22 mouse cellular contexts compared by ENCODE assay signal in the genomic region with DNA sequence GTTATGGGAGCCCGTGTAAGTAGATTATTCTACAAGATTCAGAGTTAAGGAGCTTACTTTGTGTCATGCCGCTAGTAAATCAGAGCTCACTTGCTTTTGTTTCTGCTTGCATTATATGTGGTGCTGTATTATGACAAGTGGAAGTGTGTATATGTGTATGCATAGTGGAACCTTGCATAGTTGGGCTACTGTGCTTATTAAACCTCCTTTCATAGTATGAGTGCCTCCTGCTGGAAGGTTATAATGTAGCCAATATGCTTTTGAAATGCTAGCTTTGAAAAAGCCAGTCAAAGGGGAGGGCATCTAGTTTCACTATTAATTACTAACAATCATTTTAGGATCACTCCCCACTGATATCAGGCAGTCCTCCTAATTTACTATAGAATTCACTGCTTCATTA.
A peak's percentile ranks its signal among the peaks of the same experiment; 100 is the strongest.
DNase-seq lines count a peak whose midpoint lies in the region; ATAC-seq and TF ChIP-seq lines count a peak whose summit lies in the region.
"Had no signal": no experiment of that assay in that cellular context is flagged by ENCODE, and none has a peak within 500 bp of the region (broad histone marks: within the 10 kb centered on the region; RNA-seq: fewer than 3 reads in every experiment).

No protein-coding gene starts in this region.

- H3K9me3 ChIP-seq in heart, postnatal 0 days (replicated peaks; ENCODE audit: control insufficient read depth, low read length): no peaks in the 10 kb centered on the region
- no peaks in the 10 kb centered on the region for H3K9me3 ChIP-seq in heart, embryonic 10.5 days
- H3K9me3 ChIP-seq in midbrain, postnatal 0 days (ENCODE audit: low read length): no peaks in the 10 kb centered on the region
- H3K9me3 ChIP-seq in midbrain, embryonic 14.5 days (ENCODE audit: control insufficient read depth, low read length): no peaks in the 10 kb centered on the region
- H3K9me3 ChIP-seq: embryonic facial prominence, embryonic 13.5 days; hindbrain, embryonic 15.5 days; megakaryocyte, embryonic 14.5 days; neural tube, embryonic 12.5 days had no signal

- no peak overlapping the region for H3K27ac ChIP-seq in heart, postnatal 0 days (ENCODE audit: low read depth)
- no peak overlapping the region for H3K27ac ChIP-seq in heart, embryonic 10.5 days
- no peak overlapping the region for H3K27ac ChIP-seq in midbrain, postnatal 0 days (ENCODE audit: low read depth, low read length)
- no peak overlapping the region for H3K27ac ChIP-seq in midbrain, embryonic 14.5 days (replicated peaks; ENCODE audit: low read depth, low read length)
- H3K27ac ChIP-seq: embryonic facial prominence, embryonic 13.5 days; hindbrain, embryonic 15.5 days; neural tube, embryonic 12.5 days had no signal

- 84% methylated on average over 2 of the region's 2 CpGs for WGBS in heart, postnatal 0 days
- 93% methylated on average over 2 of the region's 2 CpGs for WGBS in heart, embryonic 10.5 days
- 70% methylated on average over 2 of the region's 2 CpGs for WGBS in midbrain, postnatal 0 days
- WGBS in midbrain, embryonic 14.5 days: 79% methylated on average over 2 of the region's 2 CpGs

- ATAC-seq in heart, postnatal 0 days (ENCODE audit: insufficient read depth, low read depth): no peak
- no peak for ATAC-seq in midbrain, postnatal 0 days (ENCODE audit: low FRiP score)
- no peak for ATAC-seq in midbrain, embryonic 14.5 days (ENCODE audit: low FRiP score, low TSS enrichment)
- ATAC-seq: forebrain, postnatal 0 days had no signal

- peaks cover 3% of the 10 kb centered on the region; the same call in 1 of the 2 replicates for H3K4me1 ChIP-seq in heart, postnatal 0 days (ENCODE audit: control insufficient read depth, insufficient read depth)
- peaks cover 15% of the 10 kb centered on the region for H3K4me1 ChIP-seq in heart, embryonic 10.5 days
- no peaks in the 10 kb centered on the region for H3K4me1 ChIP-seq in midbrain, postnatal 0 days (ENCODE audit: insufficient read depth, low read length)
- peaks cover 3% of the 10 kb centered on the region; the same call in 1 of the 2 replicates for H3K4me1 ChIP-seq in midbrain, embryonic 14.5 days (ENCODE audit: control insufficient read depth, insufficient read depth, low read length)

- peak; percentile 41 for TF ChIP-seq CTCF in heart, postnatal 0 days (IDR thresholded peaks at IDR 0.05; ENCODE audit: low read depth)
- TF ChIP-seq CTCF in midbrain, postnatal 0 days (IDR thresholded peaks at IDR 0.05): peak; percentile 17; the same call in 1 of the 2 replicates

- no peaks in the 10 kb centered on the region for H3K27me3 ChIP-seq in heart, postnatal 0 days (ENCODE audit: control insufficient read depth, insufficient read depth, low read length)
- H3K27me3 ChIP-seq in heart, embryonic 10.5 days (ENCODE audit: insufficient read depth, poor library complexity, severe bottlenecking): no peaks in the 10 kb centered on the region
- H3K27me3 ChIP-seq in midbrain, postnatal 0 days (ENCODE audit: insufficient read depth, low read length): no peaks in the 10 kb centered on the region
- no peaks in the 10 kb centered on the region for H3K27me3 ChIP-seq in midbrain, embryonic 14.5 days (ENCODE audit: control insufficient read depth, insufficient read depth, low read length)
- H3K27me3 ChIP-seq: embryonic facial prominence, embryonic 13.5 days; hindbrain, embryonic 15.5 days; megakaryocyte, embryonic 14.5 days; neural tube, embryonic 12.5 days had no signal

- no peak overlapping the region for H3K4me2 ChIP-seq in heart, postnatal 0 days (ENCODE audit: low read depth, low read length)
- H3K4me2 ChIP-seq in midbrain, postnatal 0 days (ENCODE audit: low read depth, low read length, poor library complexity, severe bottlenecking): no peak overlapping the region
- no peak overlapping the region for H3K4me2 ChIP-seq in midbrain, embryonic 14.5 days (ENCODE audit: low read length)
- H3K4me2 ChIP-seq: embryonic facial prominence, embryonic 13.5 days; hindbrain, embryonic 15.5 days; liver, embryonic 11.5 days; lung, embryonic 14.5 days; neural tube, embryonic 12.5 days had no signal

- DNase-seq in heart, postnatal 0 days (ENCODE audit: low spot score): no peak
- DNase-seq in heart, embryonic 10.5 days (ENCODE audit: low spot score): no peak
- no peak for DNase-seq in midbrain, postnatal 0 days (ENCODE audit: low spot score)
- no peak for DNase-seq in midbrain, embryonic 14.5 days
- DNase-seq in induced T-regulatory cell, adult 2 months (ENCODE audit: low read depth): peak; percentile 67
- no peak for DNase-seq in yolk sac, embryonic 10.5 days (ENCODE audit: low spot score)
- no peak for DNase-seq in frontal cortex, postnatal 10 days (ENCODE audit: low spot score in 2 of 2)
- DNase-seq in adrenal gland, postnatal 25 days: no peak
- DNase-seq: cerebellum, adult 8-10 months; forebrain, postnatal 0 days; gastrocnemius, postnatal 10 days; heart, postnatal 36 days; kidney, adult 2 months; kidney, postnatal 36 days; lung, embryonic 14.5 days; spleen, adult 18-20 months; thymus, postnatal 36 days had no signal

- no peak overlapping the region for H3K4me3 ChIP-seq in heart, postnatal 0 days (ENCODE audit: low read depth, low read length)
- no peak overlapping the region for H3K4me3 ChIP-seq in heart, embryonic 10.5 days
- H3K4me3 ChIP-seq in midbrain, postnatal 0 days (ENCODE audit: low read depth, low read length): no peak overlapping the region
- no peak overlapping the region for H3K4me3 ChIP-seq in midbrain, embryonic 14.5 days (replicated peaks; ENCODE audit: low read depth, low read length)
- H3K4me3 ChIP-seq: embryonic facial prominence, embryonic 13.5 days; hindbrain, embryonic 15.5 days; megakaryocyte, embryonic 14.5 days; neural tube, embryonic 12.5 days had no signal

- no peaks in the 10 kb centered on the region for H3K36me3 ChIP-seq in heart, postnatal 0 days (replicated peaks; ENCODE audit: control insufficient read depth, insufficient read depth, low read length)
- H3K36me3 ChIP-seq in heart, embryonic 10.5 days: no peaks in the 10 kb centered on the region
- H3K36me3 ChIP-seq in midbrain, postnatal 0 days (ENCODE audit: insufficient read depth, low read length): no peaks in the 10 kb centered on the region
- H3K36me3 ChIP-seq in midbrain, embryonic 14.5 days (ENCODE audit: control insufficient read depth, insufficient read depth, low read length): no peaks in the 10 kb centered on the region
- H3K36me3 ChIP-seq: embryonic facial prominence, embryonic 13.5 days; hindbrain, embryonic 15.5 days; neural tube, embryonic 12.5 days had no signal

- no peak for TF ChIP-seq EP300 in heart, postnatal 0 days (IDR thresholded peaks at IDR 0.05; ENCODE audit: low read depth)

- no peak overlapping the region for H3K9ac ChIP-seq in heart, postnatal 0 days (replicated peaks; ENCODE audit: low read depth, low read length)
- H3K9ac ChIP-seq in midbrain, postnatal 0 days (replicated peaks; ENCODE audit: low read length, poor library complexity, severe bottlenecking): no peak overlapping the region
- no peak overlapping the region for H3K9ac ChIP-seq in midbrain, embryonic 14.5 days (replicated peaks; ENCODE audit: low read length)
- H3K9ac ChIP-seq: embryonic facial prominence, embryonic 13.5 days; forebrain, postnatal 0 days; hindbrain, embryonic 15.5 days; lung, embryonic 14.5 days; neural tube, embryonic 12.5 days had no signal
